Mouse (Mus musculus): ENCODE results near the gene Sfrp2. TPM values are rescaled to one million over a fixed set of nuclear protein-coding genes. Genes with fewer than 3 reads are reported as not detected.

Sfrp2 gene
- total RNA-seq, 1 experiment from 2014 or later = not detected

DNA sequence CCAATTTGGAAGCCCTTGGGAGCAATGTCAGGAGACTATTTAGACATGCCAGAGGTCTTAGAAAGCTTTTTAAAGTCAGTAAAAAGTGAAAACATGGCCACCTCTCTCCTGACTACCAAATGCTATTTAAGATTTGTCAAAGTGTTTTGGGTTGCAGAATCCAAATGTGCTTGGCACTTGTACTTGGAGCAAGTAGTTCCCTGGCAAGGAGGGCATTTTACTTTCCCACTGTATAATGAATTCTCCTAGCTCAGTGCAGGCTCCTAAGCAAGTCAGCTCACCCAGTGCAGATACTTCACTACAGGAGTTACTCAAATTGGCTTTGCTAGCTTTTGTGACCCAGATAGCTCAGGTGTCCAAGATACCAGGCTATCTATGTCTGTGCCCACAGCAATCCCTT is 46.7 kb downstream of the Sfrp2 start:
- no peak for ATAC-seq (ENCODE audit: extremely low read depth, insufficient number of reproducible peaks, low FRiP score, poor library complexity, severe bottlenecking)

GRCm38 (mm10) chr3:83816372-83816925 is 50.3 kb downstream of the Sfrp2 start:
- no peak for ATAC-seq (ENCODE audit: extremely low read depth, insufficient number of reproducible peaks, low FRiP score, poor library complexity, severe bottlenecking)

DNA sequence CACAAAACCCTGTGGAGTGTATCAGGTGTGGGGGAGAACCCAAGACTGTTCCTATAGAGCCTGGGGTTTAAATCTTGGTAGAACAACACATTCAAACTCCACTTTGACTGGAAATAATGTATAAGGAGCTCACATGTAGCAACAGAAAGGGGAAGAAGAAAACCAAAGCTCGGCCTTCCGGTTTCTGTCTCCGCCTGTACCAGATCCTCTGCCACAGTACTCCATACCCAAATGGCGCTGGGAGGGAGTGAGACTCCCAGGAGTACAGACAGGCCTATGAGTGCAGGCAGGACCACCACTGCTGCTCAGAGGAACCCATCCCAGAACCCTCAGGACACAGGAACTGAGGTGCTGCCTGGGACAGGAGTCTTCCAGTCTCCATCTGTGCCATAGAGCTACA is 57.7 kb downstream of the Sfrp2 start:
- ATAC-seq (ENCODE audit: extremely low read depth, insufficient number of reproducible peaks, low FRiP score, poor library complexity, severe bottlenecking) = no peak

Other genes starting within 250 kb of the Sfrp2 start
- gene Tlr2, start 75.4 kb downstream of the Sfrp2 start, total RNA-seq (2017) = 49.6 and 54.5 TPM in 2 replicates